Mouse (Mus musculus): Measurements from ENCODE around the gene Zfp692. TPM values are rescaled to one million over a fixed set of nuclear protein-coding genes. Genes with fewer than 3 reads are reported as not detected.
"Not testable (repeated sequence)": the region's sequence is repeated elsewhere in the genome, so short reads cannot be mapped to it uniquely, and the experiment has no call there.

Gene Zfp692
- polyA plus RNA-seq, 2 experiments: 5.0 to 18.7 TPM

DNA sequence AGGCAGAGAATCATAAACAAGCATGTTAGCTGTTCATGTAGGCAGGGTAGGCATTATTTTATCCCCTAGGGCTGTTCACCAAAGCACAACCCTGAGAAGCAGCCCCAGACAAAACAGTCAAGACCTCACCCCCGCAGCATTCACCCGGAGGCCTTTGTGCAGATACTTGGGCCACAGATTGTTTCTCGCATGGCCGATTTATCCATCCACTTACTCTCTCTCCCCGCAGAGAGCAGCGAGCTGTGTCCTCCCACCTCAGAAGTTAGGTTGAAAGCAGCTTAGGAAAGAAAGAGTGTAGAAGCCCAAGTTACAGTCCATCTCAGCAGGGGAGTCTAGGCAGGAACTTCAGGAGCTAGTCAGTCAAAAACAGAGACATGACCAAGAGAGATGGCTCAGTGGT lies 9.5 kb upstream of the Zfp692 start:
- DNase-seq (ENCODE audit: low read depth in 3 of 3, low spot score in 3 of 3) (no peak), ATAC-seq (ENCODE audit: insufficient read depth) (no peak)
- Histone ChIP-seq H3K4me1 (replicated peaks; ENCODE audit: control insufficient read depth in 2 of 2, insufficient read depth in 2 of 2, low read length in 1 of 2) (peaks cover 0 to 5% of the 10 kb centered on the region in 2 experiments; a peak in 2 of 4 replicates), H3K9me3 (ENCODE audit: control insufficient read depth, low read length) (no peaks in the 10 kb centered on the region), H3K4me2 (ENCODE audit: low read depth) (no peak overlapping the region), H3K27me3 (ENCODE audit: control insufficient read depth, insufficient read depth, low read length) (no peaks in the 10 kb centered on the region), H3K27ac (no peak overlapping the region), H3K36me3 (replicated peaks; ENCODE audit: control insufficient read depth, insufficient read depth, low read depth) (no peaks in the 10 kb centered on the region), H3K4me3 (ENCODE audit: insufficient read depth in 1 of 2, low read depth in 2 of 2, low read length in 2 of 2) (no peak overlapping the region), H3K9ac (replicated peaks) (no peak overlapping the region)
- 73% methylated on average over 6 of the region's 6 CpGs for WGBS (ENCODE audit: insufficient replicate concordance)
- TF ChIP-seq EP300 (IDR thresholded peaks at IDR 0.05; ENCODE audit: low read depth) (no peak), CTCF (IDR thresholded peaks at IDR 0.05; ENCODE audit: low read depth) (no peak)

DNA sequence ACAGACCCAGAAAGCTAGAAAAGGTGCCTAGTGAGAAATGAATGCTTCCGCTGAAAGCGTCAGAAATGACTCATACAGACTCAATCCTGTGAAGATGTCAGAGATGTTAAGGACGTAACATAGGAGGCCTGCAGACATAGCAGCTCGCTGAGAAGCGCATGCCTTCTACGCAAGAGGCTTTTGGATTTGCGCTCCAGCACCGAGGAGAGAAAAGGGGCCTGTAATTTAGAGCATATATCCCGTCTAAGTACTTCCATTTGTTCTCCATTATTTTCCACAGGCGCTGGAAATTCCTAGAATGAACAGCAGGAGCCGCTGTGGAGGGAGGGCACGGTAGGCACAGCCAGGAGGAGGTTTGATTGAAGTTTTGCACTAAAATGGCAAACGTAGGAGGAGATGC lies 5.8 kb upstream of the Zfp692 start:
- TF ChIP-seq EP300 (IDR thresholded peaks at IDR 0.05; ENCODE audit: low read depth) (no peak), CTCF (IDR thresholded peaks at IDR 0.05; ENCODE audit: low read depth) (peak; percentile 89)
- Histone ChIP-seq H3K9ac (replicated peaks) (peak overlapping the region; percentile 34; the same call in 1 of the 2 replicates), H3K9me3 (ENCODE audit: control insufficient read depth, low read length) (no peaks in the 10 kb centered on the region), H3K36me3 (replicated peaks; ENCODE audit: control insufficient read depth, insufficient read depth, low read depth) (no peaks in the 10 kb centered on the region), H3K27me3 (ENCODE audit: control insufficient read depth, insufficient read depth, low read length) (no peaks in the 10 kb centered on the region), H3K27ac (no peak overlapping the region), H3K4me2 (ENCODE audit: low read depth) (peak overlapping the region; percentile 66), H3K4me1 (replicated peaks; ENCODE audit: control insufficient read depth in 2 of 2, insufficient read depth in 2 of 2, low read length in 1 of 2) (peaks cover 3 to 9% of the 10 kb centered on the region in 2 experiments; a peak in 3 of 4 replicates), H3K4me3 (ENCODE audit: insufficient read depth in 1 of 2, low read depth in 2 of 2, low read length in 2 of 2) (peak overlapping the region; percentile 18 to 63; a peak in 3 of 4 replicates)
- ATAC-seq (ENCODE audit: insufficient read depth): no peak
- 20% methylated on average over 13 of the region's 13 CpGs for WGBS (ENCODE audit: insufficient replicate concordance)
- DNase-seq (ENCODE audit: low read depth in 3 of 3, low spot score in 3 of 3): peak in 2 of 3 experiments; percentile 47 to 74

DNA sequence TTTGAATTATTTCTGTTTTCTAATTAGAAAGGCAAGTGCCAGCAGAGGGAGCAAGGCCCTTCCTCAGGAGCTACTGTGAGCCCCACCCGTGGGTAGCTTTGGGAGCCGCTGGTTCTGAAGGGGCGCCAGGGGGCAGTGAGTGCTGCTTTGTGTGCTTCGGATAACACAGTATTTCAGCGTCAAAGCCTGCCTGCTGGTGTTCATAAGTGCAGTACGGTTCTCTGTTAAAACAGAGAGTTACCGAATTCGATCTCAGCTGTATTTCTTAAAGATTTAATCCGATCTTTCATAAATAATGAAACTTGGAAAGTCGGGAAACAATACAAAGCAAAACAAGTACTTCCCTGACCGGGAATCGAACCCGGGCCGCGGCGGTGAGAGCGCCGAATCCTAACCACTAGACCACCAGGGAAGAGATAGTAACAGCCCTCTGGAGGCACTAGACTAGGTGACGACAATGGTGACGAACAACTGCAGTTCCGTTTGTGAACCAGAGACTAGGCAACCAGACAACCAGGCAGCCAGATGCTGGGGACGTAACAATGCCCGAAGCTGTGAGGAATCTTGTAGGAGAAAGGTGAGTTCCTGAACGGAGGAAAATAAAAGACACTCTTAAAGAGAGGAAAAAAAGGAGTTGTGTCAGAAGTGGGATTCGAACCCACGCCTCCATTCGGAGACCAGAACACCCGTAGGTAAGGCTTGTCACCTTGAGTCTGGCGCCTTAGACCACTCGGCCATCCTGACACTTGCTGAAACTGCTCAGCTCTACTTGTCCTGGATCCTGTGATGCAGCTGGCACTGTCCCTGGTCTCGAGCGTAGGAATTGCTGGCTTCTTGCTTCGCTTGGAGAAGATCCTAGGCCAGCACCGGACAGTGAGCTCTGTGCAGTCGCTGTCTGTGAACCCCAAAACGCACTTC lies 4.8 kb upstream of the Zfp692 start:
- Histone ChIP-seq H3K27ac (peak overlapping the region; percentile 86), H3K36me3 (replicated peaks; ENCODE audit: control insufficient read depth, insufficient read depth, low read depth) (no peaks in the 10 kb centered on the region), H3K9ac (replicated peaks) (peak overlapping the region; percentile 68), H3K4me1 (replicated peaks; ENCODE audit: control insufficient read depth in 2 of 2, insufficient read depth in 2 of 2, low read length in 1 of 2) (peaks cover 7 to 13% of the 10 kb centered on the region in 2 experiments), H3K27me3 (ENCODE audit: control insufficient read depth, insufficient read depth, low read length) (no peaks in the 10 kb centered on the region), H3K4me2 (ENCODE audit: low read depth) (peak overlapping the region; percentile 66), H3K9me3 (ENCODE audit: control insufficient read depth, low read length) (no peaks in the 10 kb centered on the region), H3K4me3 (ENCODE audit: insufficient read depth in 1 of 2, low read depth in 2 of 2, low read length in 2 of 2) (peak overlapping the region; percentile 63 to 65)
- ATAC-seq (ENCODE audit: insufficient read depth): peak; percentile 86
- WGBS (ENCODE audit: insufficient replicate concordance): under 1% methylated on average over 36 of the region's 36 CpGs
- DNase-seq (ENCODE audit: low read depth in 3 of 3, low spot score in 3 of 3): peak; percentile 89 to 92 (median 90)
- TF ChIP-seq CTCF (IDR thresholded peaks at IDR 0.05; ENCODE audit: low read depth) (peak; percentile 95), EP300 (IDR thresholded peaks at IDR 0.05; ENCODE audit: low read depth) (peak; percentile 8)

DNA sequence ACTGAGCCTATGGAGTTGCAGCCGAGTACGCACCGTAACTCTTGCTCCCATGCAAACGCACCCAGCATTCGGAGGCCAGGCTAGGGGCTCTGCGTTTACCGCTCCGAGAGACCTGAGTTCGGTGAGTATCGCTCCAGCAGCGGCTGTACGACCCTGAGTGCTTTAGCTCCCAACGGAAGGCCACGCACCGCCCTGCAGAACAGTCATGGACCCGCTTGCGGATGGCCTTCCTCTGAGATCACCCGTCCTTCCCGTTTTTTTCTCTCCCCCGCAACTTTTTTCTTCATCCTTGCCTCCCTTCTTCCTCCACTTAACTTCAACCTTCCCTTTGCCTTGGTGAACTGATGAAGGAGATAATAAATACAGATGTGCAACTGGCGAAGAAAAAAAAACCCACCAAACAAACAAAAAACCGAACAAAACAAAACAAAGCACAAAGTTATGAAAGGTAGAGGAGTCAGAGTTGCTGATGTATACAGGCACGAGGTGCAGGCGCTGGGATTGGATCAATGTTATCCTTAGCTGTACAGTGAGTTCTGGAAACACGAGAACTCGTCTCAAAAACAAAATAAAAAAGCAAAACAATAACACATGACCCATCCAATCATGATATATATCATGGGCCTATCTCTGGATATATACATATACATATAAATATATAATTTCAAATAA lies 4.0 kb upstream of the Zfp692 start:
- Histone ChIP-seq H3K4me1 (replicated peaks; ENCODE audit: control insufficient read depth in 2 of 2, insufficient read depth in 2 of 2, low read length in 1 of 2) (peaks cover 8 to 16% of the 10 kb centered on the region in 2 experiments), H3K9ac (replicated peaks) (peak overlapping the region; percentile 68), H3K4me3 (ENCODE audit: insufficient read depth in 1 of 2, low read depth in 2 of 2, low read length in 2 of 2) (peak overlapping the region; percentile 63 to 65), H3K27me3 (ENCODE audit: control insufficient read depth, insufficient read depth, low read length) (no peaks in the 10 kb centered on the region), H3K27ac (peak overlapping the region; percentile 86), H3K36me3 (replicated peaks; ENCODE audit: control insufficient read depth, insufficient read depth, low read depth) (no peaks in the 10 kb centered on the region), H3K4me2 (ENCODE audit: low read depth) (peak overlapping the region; percentile 66), H3K9me3 (ENCODE audit: control insufficient read depth, low read length) (no peaks in the 10 kb centered on the region)
- no peak for TF ChIP-seq EP300 (IDR thresholded peaks at IDR 0.05; ENCODE audit: low read depth)
- no peak for TF ChIP-seq CTCF (IDR thresholded peaks at IDR 0.05; ENCODE audit: low read depth)
- DNase-seq (ENCODE audit: low read depth in 3 of 3, low spot score in 3 of 3): no peak
- ATAC-seq (ENCODE audit: insufficient read depth): peak; percentile 51
- WGBS (ENCODE audit: insufficient replicate concordance): 2% methylated on average over 26 of the region's 26 CpGs

- Histone ChIP-seq H3K9ac (replicated peaks) (no peak overlapping the region), H3K4me3 (ENCODE audit: insufficient read depth in 1 of 2, low read depth in 2 of 2, low read length in 2 of 2) (peak overlapping the region; percentile 10 to 29; a peak in 2 of 4 replicates)
These were observed 3.3 kb upstream of the Zfp692 start for GRCm38 (mm10) chr11:58303594-58303993.

GRCm38 (mm10) chr11:58305299-58305698 lies 1.6 kb upstream of the Zfp692 start:
- ATAC-seq (ENCODE audit: insufficient read depth); H3K4me2 ChIP-seq (ENCODE audit: low read depth); H3K9ac ChIP-seq (replicated peaks); H3K9me3 ChIP-seq (ENCODE audit: control insufficient read depth, low read length); H3K27me3 ChIP-seq (ENCODE audit: control insufficient read depth, insufficient read depth, low read length); H3K4me3 ChIP-seq (ENCODE audit: insufficient read depth in 1 of 2, low read depth in 2 of 2, low read length in 2 of 2); DNase-seq (ENCODE audit: low read depth in 3 of 3, low spot score in 3 of 3); H3K36me3 ChIP-seq (replicated peaks; ENCODE audit: control insufficient read depth, insufficient read depth, low read depth); H3K27ac ChIP-seq: not testable (repeated sequence)
- 80% methylated on average over 8 of the region's 8 CpGs for WGBS (ENCODE audit: insufficient replicate concordance)
- H3K4me1 ChIP-seq (replicated peaks; ENCODE audit: control insufficient read depth in 2 of 2, insufficient read depth in 2 of 2, low read length in 1 of 2): peaks cover 12 to 19% of the 10 kb centered on the region in 2 experiments

More at GRCm38 (mm10) chr11:58303594-58303993, 3.3 kb upstream of the Zfp692 start:
- no peak for DNase-seq (ENCODE audit: low read depth in 3 of 3, low spot score in 3 of 3)
- no peak for TF ChIP-seq CTCF (IDR thresholded peaks at IDR 0.05; ENCODE audit: low read depth)
- TF ChIP-seq EP300 (IDR thresholded peaks at IDR 0.05; ENCODE audit: low read depth): no peak
- no peak overlapping the region for H3K27ac ChIP-seq
- H3K27me3 ChIP-seq (ENCODE audit: control insufficient read depth, insufficient read depth, low read length): no peaks in the 10 kb centered on the region
- H3K36me3 ChIP-seq (replicated peaks; ENCODE audit: control insufficient read depth, insufficient read depth, low read depth): no peaks in the 10 kb centered on the region
- WGBS (ENCODE audit: insufficient replicate concordance): 52% methylated on average over 7 of the region's 7 CpGs
- H3K4me2 ChIP-seq (ENCODE audit: low read depth): peak overlapping the region; percentile 66
- ATAC-seq (ENCODE audit: insufficient read depth): no peak
- peaks cover 12 to 19% of the 10 kb centered on the region in 2 experiments for H3K4me1 ChIP-seq (replicated peaks; ENCODE audit: control insufficient read depth in 2 of 2, insufficient read depth in 2 of 2, low read length in 1 of 2)
- H3K9me3 ChIP-seq (ENCODE audit: control insufficient read depth, low read length): no peaks in the 10 kb centered on the region
